Mouse (Mus musculus) thymus, adult 2 months (tissue): ENCODE data around the gene Wnt11. TPM values are rescaled to one million over a fixed set of nuclear protein-coding genes. Genes with fewer than 3 reads are reported as not detected.

ENCODE experiments used
- DNase-seq: peaks from one replicate; pipeline ENCODE4 v3.0.0; 2021
- H3K27ac ChIP-seq: fragments of 200-500 bp; 2 replicates; pipeline ENCODE4 v1.5.1; 2012; ENCODE audit warnings: low read length, control low read depth; ENCODE audit not compliant: control insufficient read depth, insufficient read depth
- H3K27me3 ChIP-seq: fragments of 200-500 bp; 2 replicates; pipeline ENCODE4 v1.6.1; 2012; ENCODE audit warnings: mild to moderate bottlenecking, low read length, moderate library complexity, mixed read lengths; ENCODE audit not compliant: control insufficient read depth, insufficient read depth
- H3K36me3 ChIP-seq: fragments of 200-500 bp; 2 replicates; pipeline ENCODE4 v1.6.1; 2012; ENCODE audit warnings: mild to moderate bottlenecking, low read length, moderate library complexity; ENCODE audit not compliant: control insufficient read depth, insufficient read depth
- H3K4me1 ChIP-seq: fragments of 200-500 bp; replicated peaks from 2 replicates; pipeline ENCODE4 v1.6.1; 2012; ENCODE audit warnings: low read length; ENCODE audit not compliant: control insufficient read depth, insufficient read depth
- H3K4me3 ChIP-seq: fragments of 200-500 bp; 2 replicates; pipeline ENCODE4 v1.5.1; 2012; ENCODE audit warnings: mild to moderate bottlenecking, low read length, control low read depth, moderate library complexity; ENCODE audit not compliant: control insufficient read depth, insufficient read depth
- CTCF ChIP-seq: fragments of 200-500 bp; IDR thresholded peaks from 2 replicates; pipeline ENCODE4 v1.5.1; 2012; ENCODE audit warnings: mild to moderate bottlenecking, control low read depth, low read length, moderate library complexity, borderline replicate concordance; ENCODE audit not compliant: control insufficient read depth, poor library complexity, insufficient read depth; ENCODE audit errors: extremely low read depth
- POLR2A ChIP-seq: fragments of 200-500 bp; IDR thresholded peaks from 2 replicates; pipeline ENCODE4 v1.6.1; 2012; ENCODE audit warnings: mild to moderate bottlenecking, low read length, control low read depth, moderate library complexity; ENCODE audit not compliant: control insufficient read depth, poor library complexity, insufficient read depth; ENCODE audit errors: extremely low read depth
- WGBS: fragments of 180-500 bp; shearing (Covaris S2); methylation state at CpG from one replicate; pipeline ENCODE4 v1.1.7; 2018; 5-methylcytosine and 5-hydroxymethylcytosine counted together
- polyA plus RNA-seq: library from polyadenylated mRNA; depleted of rRNA; stranded (reverse); fragments of >200 nt; gene quantifications from 2 replicates; pipeline ENCODE4 v1.2.3, GENCODE M21; 2012

Wnt11 gene
- polyA plus RNA-seq, 1 experiment, result 9.2 TPM

GRCm38 (mm10) chr7:98855388-98855787, 20.5 kb downstream of the Wnt11 start:
- no peak overlapping the region for H3K27ac ChIP-seq
- WGBS, result 52% methylated on average over 2 of the region's 2 CpGs
- no peaks in the 10 kb centered on the region for H3K36me3 ChIP-seq
- no peak overlapping the region for H3K4me3 ChIP-seq
- TF ChIP-seq POLR2A, result no peak
- no peak for TF ChIP-seq CTCF
- H3K27me3 ChIP-seq, result no peaks in the 10 kb centered on the region
- no peaks in the 10 kb centered on the region for H3K4me1 ChIP-seq
- DNase-seq, result no peak

GRCm38 (mm10) chr7:98856128-98856527, 21.2 kb downstream of the Wnt11 start:
- Histone ChIP-seq H3K36me3 (no peaks in the 10 kb centered on the region), H3K4me3 (no peak overlapping the region), H3K4me1 (no peaks in the 10 kb centered on the region), H3K27ac (no peak overlapping the region), H3K27me3 (no peaks in the 10 kb centered on the region)
- no peak for DNase-seq
- TF ChIP-seq POLR2A (no peak), CTCF (no peak)
- 75% methylated on average over 3 of the region's 3 CpGs for WGBS

GRCm38 (mm10) chr7:98857094-98857493, 22.2 kb downstream of the Wnt11 start:
- Histone ChIP-seq H3K36me3 (no peaks in the 10 kb centered on the region), H3K27ac (no peak overlapping the region), H3K4me1 (no peaks in the 10 kb centered on the region), H3K27me3 (no peaks in the 10 kb centered on the region), H3K4me3 (no peak overlapping the region)
- DNase-seq, result no peak
- no peak for TF ChIP-seq CTCF
- no peak for TF ChIP-seq POLR2A
- 82% methylated on average over 3 of the region's 3 CpGs for WGBS

GRCm38 (mm10) chr7:98861002-98861401, 26.1 kb downstream of the Wnt11 start:
- no peak for TF ChIP-seq POLR2A
- no peak for TF ChIP-seq CTCF
- no peak overlapping the region for H3K4me3 ChIP-seq
- H3K36me3 ChIP-seq, result no peaks in the 10 kb centered on the region
- no peak for DNase-seq
- H3K4me1 ChIP-seq, result no peaks in the 10 kb centered on the region
- 75% methylated on average over 2 of the region's 2 CpGs for WGBS
- no peaks in the 10 kb centered on the region for H3K27me3 ChIP-seq
- no peak overlapping the region for H3K27ac ChIP-seq

GRCm38 (mm10) chr7:98862994-98863393, 28.1 kb downstream of the Wnt11 start:
- no peak for DNase-seq
- WGBS, result 58% methylated on average over 5 of the region's 5 CpGs
- no peak for TF ChIP-seq POLR2A
- TF ChIP-seq CTCF, result no peak
- H3K36me3 ChIP-seq, result no peaks in the 10 kb centered on the region
- H3K4me1 ChIP-seq, result no peaks in the 10 kb centered on the region
- no peak overlapping the region for H3K27ac ChIP-seq
- no peak overlapping the region for H3K4me3 ChIP-seq
- H3K27me3 ChIP-seq, result no peaks in the 10 kb centered on the region

GRCm38 (mm10) chr7:98863969-98864718, 29.2 kb downstream of the Wnt11 start:
- Histone ChIP-seq H3K27me3 (no peaks in the 10 kb centered on the region), H3K36me3 (no peaks in the 10 kb centered on the region), H3K27ac (no peak overlapping the region), H3K4me1 (no peaks in the 10 kb centered on the region), H3K4me3 (no peak overlapping the region)
- TF ChIP-seq POLR2A, result no peak
- no peak for DNase-seq
- 79% methylated on average over 9 of the region's 9 CpGs for WGBS
